Mouse (Mus musculus): ENCODE measurements around the gene 4930404N11Rik.

4930404N11Rik gene

DNA sequence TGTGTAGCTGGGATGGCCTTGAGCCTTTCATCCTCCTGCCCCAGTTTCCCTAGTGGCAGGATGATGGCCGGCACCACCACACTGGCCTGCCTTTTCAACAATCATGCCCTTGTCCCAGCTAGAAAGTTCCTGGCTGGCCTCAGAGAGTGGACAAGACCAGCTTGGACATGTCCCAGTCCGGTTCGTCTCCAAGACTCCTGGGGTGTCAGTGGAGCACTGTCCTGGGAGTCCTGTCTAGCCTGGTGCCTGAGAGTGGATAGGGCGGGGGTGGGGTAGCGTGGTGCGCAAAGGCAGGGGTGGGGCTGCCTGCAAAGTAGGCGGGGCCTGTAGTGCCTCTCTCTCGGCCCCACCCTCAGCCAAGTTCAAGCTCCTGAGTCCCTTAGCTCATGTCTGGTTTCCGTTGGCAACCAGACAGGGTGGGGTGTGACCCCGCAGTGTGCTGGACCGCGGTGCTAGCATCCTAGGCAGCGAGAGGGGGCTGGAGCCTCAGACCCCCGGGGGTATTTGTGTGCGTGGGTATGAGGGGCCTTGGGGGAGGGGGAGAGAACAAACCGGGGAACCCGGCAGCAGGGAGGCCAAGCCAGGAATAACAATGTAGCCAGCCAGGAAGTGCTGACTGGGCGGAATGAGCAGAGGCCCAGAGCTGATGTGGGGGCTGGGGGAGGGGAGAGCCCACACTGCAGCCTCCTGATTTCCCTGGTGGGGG is 36.1 kb upstream of the 4930404N11Rik start:
- peak; percentile 93 for DNase-seq

DNA sequence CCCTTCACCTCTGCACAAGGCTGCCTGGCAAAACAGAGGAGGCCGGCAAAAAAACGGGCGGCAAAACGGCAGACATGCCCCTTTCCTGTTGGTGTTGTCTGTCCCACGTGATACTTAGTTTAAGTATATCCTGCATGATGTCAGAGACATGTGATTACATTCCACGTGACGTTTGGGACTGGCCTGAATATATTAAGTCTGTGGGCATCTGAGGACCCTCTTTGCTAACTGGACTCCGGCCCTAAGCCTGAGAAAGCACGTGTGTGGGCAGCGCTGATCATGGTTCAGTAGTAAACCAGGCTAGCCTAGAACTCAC is 35.5 kb upstream of the 4930404N11Rik start:
- DNase-seq, result no peak

DNA sequence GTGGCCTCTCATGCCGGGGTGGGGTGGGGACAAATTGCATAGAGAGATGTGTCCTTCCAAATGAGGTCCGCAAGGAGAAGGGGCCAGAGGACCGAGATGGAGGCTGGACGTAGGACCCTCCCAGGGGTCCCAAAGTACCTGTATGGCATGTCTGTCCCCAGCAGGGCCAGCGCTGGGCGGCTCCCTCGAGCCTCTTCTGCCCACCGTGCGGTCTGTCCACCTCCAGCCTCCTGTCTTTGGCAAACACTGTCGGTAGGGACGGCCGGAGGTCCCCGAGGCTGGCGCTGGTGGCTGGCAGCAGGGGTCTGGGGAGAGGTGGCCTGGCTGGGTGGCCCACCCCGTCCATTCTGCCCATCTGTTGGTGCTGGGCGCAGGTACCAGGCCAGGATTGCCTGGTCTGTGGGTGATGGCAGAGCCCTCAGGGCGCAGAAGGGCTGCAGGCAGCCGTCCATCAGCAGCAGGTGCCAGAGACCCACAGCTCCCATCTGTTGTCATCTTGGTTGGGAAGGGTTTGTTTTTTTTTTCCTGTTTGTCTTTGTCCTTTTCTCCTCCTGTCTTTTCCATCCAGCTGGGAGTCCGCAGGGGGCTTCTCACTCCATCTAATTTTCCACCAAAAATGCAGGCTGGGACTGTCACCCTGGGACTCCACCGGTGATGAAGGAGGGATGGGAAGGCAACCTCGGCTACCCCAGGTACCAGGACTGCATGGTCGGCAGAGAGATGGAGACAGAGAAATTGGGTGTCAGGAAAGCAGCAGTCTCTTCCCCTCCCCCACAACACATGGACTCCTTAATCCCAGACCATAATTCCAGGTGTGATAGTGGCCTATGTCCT is 35.0 kb upstream of the 4930404N11Rik start:
- no peak for DNase-seq

DNA sequence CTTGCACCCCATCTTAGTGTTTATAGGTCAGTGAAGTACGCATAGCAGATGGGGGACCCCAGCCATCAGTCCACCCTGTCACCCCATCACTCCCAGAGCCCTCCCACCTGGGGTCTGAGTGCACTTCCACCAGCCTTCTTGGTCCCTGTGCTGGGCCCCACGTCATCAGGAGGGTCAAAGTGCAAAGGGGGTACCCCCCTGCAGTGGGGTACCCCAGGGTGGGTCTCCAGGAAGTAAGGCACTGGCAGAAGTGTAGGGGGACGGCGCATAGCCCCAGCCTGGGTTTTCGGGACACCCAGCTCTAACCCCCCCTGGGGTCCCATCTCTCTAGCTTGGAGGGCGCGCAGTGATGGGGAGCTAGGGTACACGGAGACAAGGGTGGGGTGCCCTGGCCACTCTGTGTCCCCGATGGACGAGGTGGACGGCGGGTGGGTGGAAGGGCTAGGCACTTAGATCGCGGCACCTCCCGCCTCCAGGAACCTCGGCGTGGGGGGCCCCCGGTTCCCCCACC is 34.2 kb upstream of the 4930404N11Rik start:
- no peak for DNase-seq

DNA sequence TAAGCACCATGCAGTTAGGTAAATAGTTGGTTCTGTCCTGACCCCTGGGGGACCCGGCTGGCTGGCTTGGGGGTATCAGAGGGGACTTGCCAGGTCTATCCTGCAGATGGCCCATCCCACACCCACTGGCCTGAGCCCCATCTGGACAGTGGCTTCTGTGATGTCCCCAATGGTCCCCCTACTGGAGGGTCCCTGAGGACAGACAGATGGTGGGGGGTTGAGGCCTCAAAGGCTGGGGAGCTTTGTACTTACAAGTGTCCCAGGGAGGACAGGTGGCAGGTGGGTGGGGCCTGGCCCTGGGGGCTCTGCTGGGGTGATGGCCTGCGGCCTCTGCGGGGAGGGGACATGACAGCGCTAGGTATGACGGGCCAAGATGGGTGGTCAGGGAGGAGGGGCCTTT is 33.7 kb upstream of the 4930404N11Rik start:
- DNase-seq, result no peak

DNA sequence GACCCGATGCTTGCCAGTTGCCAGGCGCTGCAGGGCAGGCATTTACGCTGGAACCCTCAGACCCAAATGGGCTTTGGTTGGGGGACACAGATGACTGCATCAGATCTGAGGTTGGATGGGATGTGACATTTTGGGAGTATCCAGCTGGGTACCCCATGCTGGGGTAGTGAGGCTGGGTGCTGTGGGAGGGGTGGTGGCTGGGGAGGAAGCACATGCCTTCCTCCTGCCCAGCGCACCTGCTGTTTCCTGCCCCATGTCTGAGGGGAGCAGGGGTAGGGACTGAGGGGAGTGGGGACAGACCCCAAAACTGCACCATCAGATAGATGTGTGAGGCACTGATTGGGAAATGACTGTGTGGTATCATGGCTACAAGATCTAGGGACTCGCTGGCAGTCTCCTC is 31.1 kb upstream of the 4930404N11Rik start:
- DNase-seq, result no peak

DNA sequence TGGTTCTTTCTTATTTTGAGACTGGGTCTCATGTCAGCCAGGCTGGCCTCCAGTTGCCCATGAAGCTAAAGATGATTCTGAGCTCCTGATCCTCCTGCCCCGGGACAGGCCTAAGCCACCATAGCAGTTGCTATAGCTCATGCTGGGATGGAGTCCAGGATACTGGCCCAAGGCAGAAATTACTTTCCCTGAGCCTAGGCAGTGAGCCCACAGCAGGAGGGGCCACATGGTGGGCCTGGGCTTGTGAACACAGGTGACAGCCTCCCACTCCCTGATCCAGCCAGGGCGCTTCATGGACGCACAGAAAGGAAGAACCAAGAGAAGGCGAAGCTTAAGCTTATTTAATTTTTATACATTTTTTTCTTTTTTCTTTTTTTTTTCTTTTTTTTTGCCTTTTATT is 30.2 kb upstream of the 4930404N11Rik start:
- no peak for DNase-seq

DNA sequence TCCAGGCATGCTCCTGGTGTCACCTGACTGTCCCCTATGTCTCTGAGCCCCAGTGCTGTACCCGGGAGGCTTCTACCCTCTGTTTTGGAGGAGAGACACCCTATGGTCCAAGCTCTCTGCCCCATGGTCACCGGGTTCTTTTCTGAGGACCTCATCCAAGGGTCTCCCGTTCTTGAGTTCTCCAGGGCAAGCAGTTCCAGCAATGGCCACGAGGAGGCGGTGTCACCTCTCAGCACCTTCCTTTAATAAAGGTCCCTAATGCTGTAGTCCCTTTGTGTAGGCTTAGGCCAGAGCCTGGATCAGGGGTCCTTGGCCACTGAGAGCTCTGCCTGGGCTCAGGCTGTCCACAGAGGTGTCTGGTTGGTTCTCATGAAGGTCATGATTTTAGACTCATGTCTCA is 29.5 kb upstream of the 4930404N11Rik start:
- DNase-seq, result peak; percentile 85

DNA sequence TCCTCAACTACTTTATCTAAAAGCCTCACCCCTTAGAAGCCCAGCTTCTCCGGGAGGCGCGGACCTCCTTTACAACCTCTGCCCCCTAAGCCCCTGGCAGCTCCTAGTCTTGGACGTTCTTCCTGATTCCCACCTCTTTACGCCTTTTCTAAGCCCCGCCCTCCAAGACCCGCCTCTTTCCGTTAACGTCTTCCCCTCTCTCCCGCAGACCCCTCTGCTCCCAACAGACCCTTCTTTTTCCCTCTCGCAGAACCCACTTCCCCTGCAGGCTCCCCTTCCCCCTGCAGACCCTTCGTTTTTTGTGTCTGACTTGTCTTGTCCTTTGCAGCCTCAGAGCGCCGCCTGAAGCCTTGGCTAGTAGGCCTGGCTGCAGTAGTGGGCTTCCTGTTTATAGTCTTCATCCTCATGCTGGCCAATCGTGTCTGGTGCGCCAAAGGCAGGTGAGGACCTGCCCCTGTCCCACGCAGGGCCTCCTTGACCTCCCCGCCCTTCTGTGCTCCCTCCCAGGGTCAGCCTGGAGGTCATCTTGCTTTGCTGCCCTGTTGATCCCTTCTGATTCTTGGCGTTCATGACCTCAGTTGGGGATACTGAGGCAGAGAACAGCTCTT is 27.9 kb upstream of the 4930404N11Rik start:
- peak; percentile 68 for DNase-seq

DNA sequence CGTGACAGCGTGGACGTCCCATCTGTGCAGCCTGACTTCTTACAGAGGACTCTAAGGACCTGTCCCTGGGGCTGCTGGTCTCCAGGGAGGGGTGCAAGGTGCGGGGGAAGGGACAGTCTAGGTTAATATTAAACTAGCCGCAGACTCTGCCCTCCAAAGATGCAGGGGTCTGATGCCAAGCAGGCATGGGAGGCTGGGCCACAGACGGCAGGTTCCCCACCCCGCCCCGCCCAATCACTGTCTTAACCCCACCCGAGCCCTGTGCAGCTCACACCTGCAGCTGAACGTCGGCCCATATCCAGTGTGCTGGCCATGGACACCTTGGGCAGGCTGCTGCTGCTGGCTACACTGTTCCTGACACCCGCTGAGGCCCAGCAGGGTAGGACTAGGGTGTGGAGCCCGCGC is 27.2 kb upstream of the 4930404N11Rik start, which contains the start of gene Smim24:
Gene Smim24, plus strand, starts transcription at position 271 of the 405 bp plus-strand sequence.
- DNase-seq, result no peak

DNA sequence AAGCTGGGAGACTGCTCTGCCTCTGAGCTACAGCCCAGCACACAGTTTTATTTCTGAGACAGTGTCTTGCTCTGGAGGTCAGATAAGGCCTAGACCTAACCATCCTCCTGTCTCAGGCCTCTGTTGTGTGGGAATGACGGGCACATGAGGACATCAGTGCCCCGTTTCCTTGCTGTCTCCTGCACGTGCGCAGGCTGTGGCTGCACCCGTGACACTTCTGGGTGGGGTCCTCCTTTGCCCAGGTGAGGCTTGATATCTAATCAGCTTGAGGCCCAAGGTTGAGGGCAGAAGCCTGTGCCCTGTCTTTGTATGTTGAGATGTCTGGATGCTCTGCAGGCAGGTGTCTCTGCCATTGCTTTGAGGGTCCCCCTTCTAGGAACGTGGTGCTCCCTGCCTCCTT is 26.7 kb upstream of the 4930404N11Rik start:
- DNase-seq, result no peak

DNA sequence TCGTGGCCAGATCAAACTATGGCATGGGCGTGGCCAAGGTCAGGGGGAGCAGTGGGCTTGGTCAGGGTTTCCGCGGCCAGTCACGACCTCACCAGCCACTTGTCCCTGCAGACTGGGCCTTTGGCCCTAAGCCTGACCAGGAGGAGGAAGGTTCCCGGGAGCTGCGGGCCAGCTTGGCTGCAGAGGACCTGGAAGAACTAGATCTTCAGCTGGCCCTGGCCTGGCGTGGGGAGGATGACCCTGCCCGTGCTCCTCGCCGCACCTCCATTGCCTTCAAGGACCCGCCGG is 25.0 kb upstream of the 4930404N11Rik start:
- DNase-seq, result no peak

DNA sequence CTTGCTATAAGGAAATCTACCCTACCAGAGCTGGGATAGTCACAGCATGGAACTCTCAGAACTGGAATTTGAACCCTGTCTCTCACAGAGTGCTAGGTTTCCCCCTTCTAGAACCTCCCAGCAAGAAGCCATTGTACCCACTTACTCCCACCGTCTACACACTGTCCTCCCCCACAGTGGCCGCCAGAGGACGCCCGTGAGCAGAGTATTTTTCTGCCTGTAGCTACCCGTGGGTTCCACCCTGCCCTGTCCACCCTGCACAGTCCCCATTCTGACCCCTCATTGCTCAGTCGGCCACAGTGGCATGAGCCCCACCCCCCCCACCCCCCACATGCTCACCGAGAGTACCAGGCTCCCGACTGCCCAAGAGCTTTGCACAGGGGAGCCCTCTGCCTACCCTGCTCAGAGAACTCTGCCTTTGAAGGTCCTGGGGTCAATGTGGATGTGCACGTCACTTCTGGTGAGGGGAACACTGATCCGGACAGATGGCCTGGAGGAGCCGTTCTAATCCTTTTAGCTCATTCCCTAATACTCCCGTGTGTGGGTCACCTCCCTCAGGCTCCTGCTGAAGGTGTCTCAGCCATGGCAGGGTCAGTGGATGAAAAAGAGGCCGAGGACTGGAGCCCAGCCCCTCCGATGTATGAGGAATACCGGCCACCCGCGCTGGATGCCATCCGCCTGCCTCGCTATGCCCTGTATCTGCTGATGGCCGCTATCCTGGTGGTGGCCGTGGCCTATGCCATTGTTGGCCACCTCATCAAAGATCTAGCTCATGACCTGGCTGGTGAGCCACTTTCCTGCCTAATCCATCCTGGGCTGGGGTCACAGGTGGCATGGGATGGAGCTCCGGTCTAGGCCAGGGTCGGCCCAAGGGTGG is 24.4 kb upstream of the 4930404N11Rik start:
- DNase-seq, result peak; percentile 88

DNA sequence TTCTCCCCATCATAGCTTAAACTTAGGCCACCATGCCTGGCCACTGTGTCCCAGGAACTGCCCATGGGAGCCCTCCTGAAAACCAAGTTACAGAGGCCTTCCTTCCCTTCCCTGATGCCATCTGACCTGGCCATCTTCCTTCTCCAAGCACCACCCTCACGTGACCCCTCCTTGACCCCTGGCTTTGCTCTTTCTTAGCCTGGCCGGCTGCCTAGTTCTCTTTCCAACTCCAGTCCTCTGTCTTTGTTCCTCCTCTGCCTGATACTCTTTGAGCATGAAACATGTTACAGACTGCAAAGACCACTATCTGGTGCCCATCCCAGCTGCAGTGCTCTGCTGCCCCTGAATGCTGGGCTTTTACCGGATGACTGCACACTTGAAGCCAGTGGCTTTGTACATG is 23.8 kb upstream of the 4930404N11Rik start:
- DNase-seq, result peak; percentile 67

DNA sequence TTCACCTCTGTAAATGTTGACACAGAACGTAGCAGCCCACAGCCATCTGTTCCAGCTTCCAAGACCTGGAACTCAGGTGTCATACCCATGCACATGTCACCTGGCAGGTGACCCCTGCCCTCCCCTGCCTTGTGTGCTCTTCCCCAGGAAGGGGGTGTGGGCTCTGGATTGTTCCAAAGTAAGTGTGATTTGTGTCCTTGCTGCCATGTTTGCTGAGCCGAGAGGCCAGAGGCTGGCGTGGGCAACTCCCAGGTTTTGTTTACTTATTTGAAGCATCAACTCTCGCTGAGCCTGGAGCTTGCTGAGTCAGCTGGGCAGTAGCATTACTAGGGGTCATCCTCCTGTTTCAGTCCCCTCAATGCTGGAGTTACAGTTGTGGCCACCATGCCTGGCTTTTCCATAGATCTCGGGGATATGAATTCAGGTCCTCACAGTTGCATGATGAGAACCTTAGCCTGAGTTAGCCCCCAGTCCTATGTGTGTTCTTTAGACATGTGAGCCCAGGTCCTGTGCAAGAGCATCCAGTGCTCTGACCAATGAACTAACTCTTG is 23.0 kb upstream of the 4930404N11Rik start, which contains the start of gene Gm48552:
Gene Gm48552, plus strand, starts transcription at position 501 of the 551 bp plus-strand sequence.
- no peak for DNase-seq

DNA sequence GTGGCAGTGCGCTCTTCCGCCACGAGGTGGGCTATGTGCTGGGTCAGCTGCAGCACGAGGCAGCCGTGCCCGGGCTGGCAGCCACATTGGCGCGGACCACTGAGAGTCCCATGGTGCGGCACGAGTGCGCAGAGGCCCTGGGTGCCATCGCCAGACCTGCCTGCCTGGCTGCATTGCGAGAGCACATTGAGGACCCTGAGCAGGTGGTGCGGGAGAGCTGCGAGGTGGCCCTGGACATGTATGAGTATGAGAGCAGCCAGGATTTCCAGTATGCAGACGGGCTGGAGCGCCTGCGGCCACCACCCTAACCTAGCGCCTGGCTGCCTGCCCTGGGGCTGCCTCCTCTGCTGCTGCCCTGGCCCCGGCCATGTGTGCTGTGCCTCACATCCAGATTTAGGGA is 22.1 kb upstream of the 4930404N11Rik start:
- DNase-seq, result no peak

DNA sequence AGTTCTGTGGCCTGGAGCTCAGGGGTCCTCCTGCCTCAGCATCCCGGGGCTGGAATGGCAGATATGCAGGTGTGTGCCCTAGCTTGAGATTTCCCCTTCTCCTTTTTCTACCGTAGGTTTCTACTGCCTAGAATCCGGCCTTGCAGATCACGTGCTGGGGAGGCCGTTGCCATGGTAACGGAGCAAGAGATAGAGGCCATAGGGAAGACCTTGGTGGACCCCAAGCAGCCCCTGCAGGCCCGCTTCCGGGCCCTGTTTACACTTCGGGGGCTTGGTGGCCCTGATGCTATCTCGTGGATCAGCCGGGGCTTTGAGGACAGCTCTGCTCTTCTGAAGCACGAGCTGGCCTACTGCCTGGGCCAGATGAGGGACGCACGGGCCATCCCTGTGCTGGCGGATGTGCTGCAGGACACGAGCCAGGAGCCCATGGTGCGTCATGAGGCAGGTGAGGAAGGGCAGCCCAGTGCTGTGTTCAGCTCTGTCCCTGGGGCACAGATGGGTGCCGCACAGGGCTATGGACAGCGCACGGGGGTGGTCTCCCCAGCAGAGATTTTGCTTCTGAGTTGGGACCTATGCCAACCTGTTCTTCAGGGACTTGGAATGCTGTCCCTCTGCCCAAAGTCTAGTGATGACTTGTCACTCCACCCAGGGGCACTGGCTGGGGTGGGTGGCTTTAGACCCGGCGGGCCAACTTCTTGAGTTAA is 20.1 kb upstream of the 4930404N11Rik start:
- DNase-seq, result no peak

DNA sequence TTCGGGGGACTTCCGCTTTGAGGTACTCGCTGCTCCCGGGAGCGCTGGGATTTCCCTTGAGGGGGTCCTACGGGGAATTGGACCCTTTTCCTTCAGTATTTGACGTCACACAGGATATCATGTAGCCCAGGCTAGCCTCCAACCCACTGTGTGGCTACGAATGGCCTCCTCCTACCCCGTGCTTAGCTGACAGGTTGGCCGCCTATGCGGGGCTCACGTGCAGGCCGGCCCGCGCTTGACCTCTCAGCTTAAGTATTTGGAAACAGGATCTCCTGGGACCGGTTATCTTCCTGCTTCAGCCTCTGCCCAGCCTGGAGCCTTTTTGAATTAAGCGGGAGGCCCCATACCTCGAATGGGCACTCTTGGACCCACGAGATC is 19.0 kb upstream of the 4930404N11Rik start:
- no peak for DNase-seq

DNA sequence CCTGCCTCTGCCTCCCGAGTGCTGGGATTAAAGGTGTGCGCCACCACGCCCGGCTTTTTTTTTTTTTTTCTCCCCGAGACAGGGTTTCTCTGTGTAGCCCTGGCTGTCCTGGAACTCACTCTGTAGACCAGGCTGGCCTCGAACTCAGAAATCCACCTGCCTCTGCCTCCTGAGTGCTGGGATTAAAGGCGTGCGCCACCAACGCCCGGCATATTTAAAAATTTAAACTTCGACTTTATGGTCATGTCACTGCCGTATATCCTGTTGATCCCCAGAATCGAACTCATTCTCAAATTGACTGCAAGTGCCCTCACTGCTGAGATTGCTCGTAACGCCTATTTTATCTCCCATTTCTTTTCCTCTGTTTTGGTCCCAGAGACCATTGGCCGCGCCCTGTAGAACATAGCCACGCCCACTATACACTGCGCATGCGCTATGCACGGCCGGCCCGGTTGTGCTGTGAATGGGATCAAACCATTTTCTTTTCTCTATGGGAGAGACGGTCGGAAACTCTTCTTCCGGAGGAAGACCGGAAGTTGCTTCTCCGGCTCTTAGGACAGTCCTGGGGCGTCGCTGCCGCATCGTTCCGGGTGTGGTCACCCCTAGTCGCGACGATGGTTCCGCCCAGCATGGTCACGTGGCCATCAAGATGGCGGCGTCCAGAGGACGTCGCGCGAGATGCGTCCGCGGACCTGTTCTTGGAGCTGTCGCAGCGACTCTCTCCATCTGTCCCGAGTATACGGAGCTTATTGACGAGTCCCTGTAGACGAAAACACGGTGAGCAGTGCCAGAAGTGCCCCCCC is 18.4 kb upstream of the 4930404N11Rik start, which contains the start of the genes Dohh and Gm48551:
Gene Dohh, plus strand, starts transcription at position 627 of the 803 bp plus-strand sequence.
Gene Gm48551, plus strand, starts transcription at position 665 of the 803 bp plus-strand sequence.
- DNase-seq, result peak; percentile 100

DNA sequence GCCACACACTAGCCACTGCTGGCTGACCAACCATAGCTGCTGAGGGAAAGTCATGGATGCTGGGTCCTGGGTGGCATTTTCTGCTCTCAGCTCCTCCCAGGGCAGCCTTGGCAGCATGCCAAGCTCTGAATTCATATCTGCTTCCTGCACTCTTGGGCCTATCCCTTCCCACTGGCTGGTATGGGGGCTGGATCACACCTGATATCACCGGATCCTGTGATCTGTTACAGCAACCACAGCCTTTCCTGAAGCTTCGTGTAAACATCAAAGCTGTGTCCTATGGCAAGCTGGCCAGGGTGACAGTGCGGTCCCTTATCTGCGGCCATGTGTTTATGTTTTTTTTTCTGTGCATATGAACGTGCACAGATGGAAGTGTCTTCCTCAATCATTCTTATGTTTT is 16.4 kb upstream of the 4930404N11Rik start:
- DNase-seq, result peak; percentile 77
